Mouse (Mus musculus): ENCODE results near the gene Rnf207. TPM values are rescaled to one million over a fixed set of nuclear protein-coding genes. Genes with fewer than 3 reads are reported as not detected.

Gene Rnf207
- polyA plus RNA-seq, 1 experiment from 2014 or later, result 0.23 TPM

GRCm38 (mm10) chr4:152282721-152283120 is 36.1 kb downstream of the Rnf207 start:
- Histone ChIP-seq H3K9me3 (replicated peaks) (no peaks in the 10 kb centered on the region), H3K27ac (replicated peaks) (no peak overlapping the region), H3K27me3 (peaks cover 80% of the 10 kb centered on the region), H3K9ac (no peak overlapping the region), H3K4me1 (peaks cover 24% of the 10 kb centered on the region), H3K4me2 (replicated peaks) (peak overlapping the region; percentile 62), H3K36me3 (peaks cover 8% of the 10 kb centered on the region; the same call in 1 of the 2 replicates), H3K4me3 (replicated peaks) (peak overlapping the region; percentile 36)
- WGBS, result 17% methylated on average over 31 of the region's 34 CpGs
- 0 out of 2 replicates have a peak, but pooled peaks have one; percentile 1 for ATAC-seq (ENCODE audit: insufficient number of reproducible peaks, low FRiP score, low TSS enrichment, low read depth)

GRCm38 (mm10) chr4:152281601-152282000 is 37.2 kb downstream of the Rnf207 start:
- no peak overlapping the region for H3K27ac ChIP-seq (replicated peaks)
- H3K27me3 ChIP-seq, result peaks cover 69% of the 10 kb centered on the region

GRCm38 (mm10) chr4:152278986-152279385 is 39.8 kb downstream of the Rnf207 start:
- Histone ChIP-seq H3K27ac (replicated peaks) (no peak overlapping the region), H3K9me3 (replicated peaks) (no peaks in the 10 kb centered on the region), H3K9ac (no peak overlapping the region), H3K4me3 (replicated peaks) (no peak overlapping the region), H3K36me3 (peaks cover 8% of the 10 kb centered on the region; the same call in 1 of the 2 replicates), H3K27me3 (peaks cover 51% of the 10 kb centered on the region), H3K4me1 (peaks cover 38% of the 10 kb centered on the region), H3K4me2 (replicated peaks) (no peak overlapping the region)
- ATAC-seq (ENCODE audit: insufficient number of reproducible peaks, low FRiP score, low TSS enrichment, low read depth), result no peak
- WGBS, result 85% methylated on average over 23 of the region's 23 CpGs

More at GRCm38 (mm10) chr4:152281601-152282000, 37.2 kb downstream of the Rnf207 start:
- ATAC-seq (ENCODE audit: insufficient number of reproducible peaks, low FRiP score, low TSS enrichment, low read depth), result no peak
- Histone ChIP-seq H3K36me3 (peaks cover 8% of the 10 kb centered on the region; the same call in 1 of the 2 replicates), H3K9ac (no peak overlapping the region), H3K4me1 (peaks cover 24% of the 10 kb centered on the region), H3K4me2 (replicated peaks) (no peak overlapping the region), H3K4me3 (replicated peaks) (no peak overlapping the region), H3K9me3 (replicated peaks) (no peaks in the 10 kb centered on the region)
- 46% methylated on average over 15 of the region's 15 CpGs for WGBS

- no peak overlapping the region for H3K9ac ChIP-seq
- no peak overlapping the region for H3K27ac ChIP-seq (replicated peaks)
- WGBS, result 69% methylated on average over 2 of the region's 2 CpGs
- H3K9me3 ChIP-seq (replicated peaks), result no peaks in the 10 kb centered on the region
- peaks cover 40% of the 10 kb centered on the region for H3K4me1 ChIP-seq
- peaks cover 8% of the 10 kb centered on the region; the same call in 1 of the 2 replicates for H3K36me3 ChIP-seq
- ATAC-seq (ENCODE audit: insufficient number of reproducible peaks, low FRiP score, low TSS enrichment, low read depth), result no peak
- H3K27me3 ChIP-seq, result peaks cover 41% of the 10 kb centered on the region
- no peak overlapping the region for H3K4me2 ChIP-seq (replicated peaks)
- no peak overlapping the region for H3K4me3 ChIP-seq (replicated peaks)
Observed at GRCm38 (mm10) chr4:152277916-152278315, 40.9 kb downstream of the Rnf207 start.

- Histone ChIP-seq H3K27ac (replicated peaks) (no peak overlapping the region), H3K4me2 (replicated peaks) (no peak overlapping the region), H3K9me3 (replicated peaks) (no peaks in the 10 kb centered on the region), H3K4me3 (replicated peaks) (no peak overlapping the region), H3K9ac (no peak overlapping the region), H3K36me3 (peaks cover 4% of the 10 kb centered on the region; the same call in 1 of the 2 replicates), H3K4me1 (peaks cover 48% of the 10 kb centered on the region), H3K27me3 (peaks cover 28% of the 10 kb centered on the region)
- WGBS, result 51% methylated on average over 10 of the region's 10 CpGs
- no peak for ATAC-seq (ENCODE audit: insufficient number of reproducible peaks, low FRiP score, low TSS enrichment, low read depth)
Observed at GRCm38 (mm10) chr4:152276389-152277347, 42.1 kb downstream of the Rnf207 start.

GRCm38 (mm10) chr4:152274681-152275131 is 44.1 kb downstream of the Rnf207 start:
- H3K27ac ChIP-seq (replicated peaks), result peak overlapping the region; percentile 92
- peak overlapping the region; percentile 70 for H3K9ac ChIP-seq
- ATAC-seq (ENCODE audit: insufficient number of reproducible peaks, low FRiP score, low TSS enrichment, low read depth), result no peak
- peak overlapping the region; percentile 87 for H3K4me2 ChIP-seq (replicated peaks)
- no peaks in the 10 kb centered on the region for H3K36me3 ChIP-seq
- peaks cover 65% of the 10 kb centered on the region for H3K4me1 ChIP-seq
- H3K27me3 ChIP-seq, result peaks cover 9% of the 10 kb centered on the region
- WGBS, result 3% methylated on average over 20 of the region's 20 CpGs
- no peaks in the 10 kb centered on the region for H3K9me3 ChIP-seq (replicated peaks)
- peak overlapping the region; percentile 75 for H3K4me3 ChIP-seq (replicated peaks)

- Histone ChIP-seq H3K9ac (peak within 1 kb of the TSS; percentile 70), H3K27ac (replicated peaks) (peak within 1 kb of the TSS; percentile 92), H3K4me3 (replicated peaks) (peak within 1 kb of the TSS; percentile 75), H3K4me2 (replicated peaks) (peak within 1 kb of the TSS; percentile 87), H3K36me3 (no peaks in the 10 kb centered on the region), H3K27me3 (peaks cover 7% of the 10 kb centered on the region; the same call in 1 of the 2 replicates), H3K4me1 (peaks cover 65% of the 10 kb centered on the region), H3K9me3 (replicated peaks) (no peaks in the 10 kb centered on the region)
- peak; percentile 83 for ATAC-seq (ENCODE audit: insufficient number of reproducible peaks, low FRiP score, low TSS enrichment, low read depth)
- WGBS, result 3% methylated on average over 41 of the region's 48 CpGs
Observed at GRCm38 (mm10) chr4:152273621-152274236, 45.1 kb downstream of the Rnf207 start, which contains the start of gene Gpr153. TSS of gene Gpr153 (plus strand) at chr4:152274232.

GRCm38 (mm10) chr4:152273191-152273590 is 45.6 kb downstream of the Rnf207 start:
- Histone ChIP-seq H3K27ac (replicated peaks) (peak overlapping the region; percentile 92), H3K9ac (no peak overlapping the region), H3K9me3 (replicated peaks) (no peaks in the 10 kb centered on the region), H3K4me1 (peaks cover 68% of the 10 kb centered on the region), H3K27me3 (peaks cover 7% of the 10 kb centered on the region; the same call in 1 of the 2 replicates), H3K4me2 (replicated peaks) (peak overlapping the region; percentile 87), H3K4me3 (replicated peaks) (peak overlapping the region; percentile 75; the same call in 1 of the 2 replicates), H3K36me3 (no peaks in the 10 kb centered on the region)
- ATAC-seq (ENCODE audit: insufficient number of reproducible peaks, low FRiP score, low TSS enrichment, low read depth), result no peak
- WGBS, result 29% methylated on average over 3 of the region's 3 CpGs

- 16% methylated on average over 9 of the region's 9 CpGs for WGBS
- H3K4me2 ChIP-seq (replicated peaks), result no peak overlapping the region; the same call in 1 of the 2 replicates
Observed at GRCm38 (mm10) chr4:152272449-152273049, 46.2 kb downstream of the Rnf207 start.

GRCm38 (mm10) chr4:152272006-152272405 is 46.8 kb downstream of the Rnf207 start:
- ATAC-seq (ENCODE audit: insufficient number of reproducible peaks, low FRiP score, low TSS enrichment, low read depth), result peak; percentile 45
- no peak overlapping the region for H3K9ac ChIP-seq
- WGBS, result 39% methylated on average over 7 of the region's 7 CpGs
- peaks cover 7% of the 10 kb centered on the region; the same call in 1 of the 2 replicates for H3K27me3 ChIP-seq
- H3K4me1 ChIP-seq, result peaks cover 77% of the 10 kb centered on the region
- no peaks in the 10 kb centered on the region for H3K9me3 ChIP-seq (replicated peaks)
- H3K36me3 ChIP-seq, result no peaks in the 10 kb centered on the region
- no peak overlapping the region for H3K4me3 ChIP-seq (replicated peaks)
- H3K4me2 ChIP-seq (replicated peaks), result no peak overlapping the region; the same call in 1 of the 2 replicates
- peak overlapping the region; percentile 92 for H3K27ac ChIP-seq (replicated peaks)

More at GRCm38 (mm10) chr4:152272449-152273049, 46.2 kb downstream of the Rnf207 start:
- H3K27ac ChIP-seq (replicated peaks), result peak overlapping the region; percentile 92
- no peak overlapping the region for H3K4me3 ChIP-seq (replicated peaks)
- peak; percentile 56 for ATAC-seq (ENCODE audit: insufficient number of reproducible peaks, low FRiP score, low TSS enrichment, low read depth)
- H3K27me3 ChIP-seq, result peaks cover 7% of the 10 kb centered on the region; the same call in 1 of the 2 replicates
- H3K36me3 ChIP-seq, result no peaks in the 10 kb centered on the region
- H3K9ac ChIP-seq, result no peak overlapping the region
- H3K9me3 ChIP-seq (replicated peaks), result no peaks in the 10 kb centered on the region
- H3K4me1 ChIP-seq, result peaks cover 74% of the 10 kb centered on the region

All from embryonic facial prominence, embryonic 15.5 days (tissue).